In the genomic region with DNA sequence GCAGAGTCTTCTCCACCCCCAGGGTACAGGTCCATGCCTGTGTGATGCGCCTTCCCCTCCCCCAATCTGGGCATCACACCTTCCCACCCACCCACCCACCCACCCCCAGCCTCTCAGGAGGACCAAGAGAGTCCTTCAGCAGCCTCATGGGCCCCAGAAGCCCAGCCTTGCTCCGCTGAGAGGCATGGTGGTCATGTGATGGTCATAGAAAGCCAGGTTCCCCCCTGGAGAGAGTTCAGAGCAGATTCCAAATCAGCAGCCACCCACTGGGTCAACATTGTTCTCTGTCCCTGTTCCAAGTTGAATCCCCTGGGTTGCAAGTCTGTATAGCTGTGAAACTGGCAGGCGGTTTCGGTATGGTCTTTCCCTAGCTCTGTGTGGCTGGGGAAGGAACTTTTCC, we compare ENCODE assay signal across 16 mouse cellular contexts.
DNase-seq lines count a peak whose midpoint lies in the region; ATAC-seq and TF ChIP-seq lines count a peak whose summit lies in the region.
"Had no signal": no experiment of that assay in that cellular context is flagged by ENCODE, and none has a peak within 500 bp of the region (broad histone marks: within the 10 kb centered on the region; RNA-seq: fewer than 3 reads in every experiment).

No protein-coding gene starts in this region.

- H3K27me3 ChIP-seq in forebrain, embryonic 14.5 days (replicated peaks; ENCODE audit: control insufficient read depth, insufficient read depth, low read length): no peaks in the 10 kb centered on the region
- no peaks in the 10 kb centered on the region for H3K27me3 ChIP-seq in hindbrain, postnatal 0 days (ENCODE audit: insufficient read depth, low read length)
- no peaks in the 10 kb centered on the region for H3K27me3 ChIP-seq in neural tube, embryonic 14.5 days (ENCODE audit: control insufficient read depth, insufficient read depth, low read length)

- TF ChIP-seq CTCF in hindbrain, postnatal 0 days (IDR thresholded peaks at IDR 0.05; ENCODE audit: low read depth): no peak

- H3K27ac ChIP-seq in forebrain, embryonic 14.5 days (ENCODE audit: low read depth, low read length): no peak overlapping the region
- peak overlapping the region; percentile 92; the same call in 1 of the 2 replicates for H3K27ac ChIP-seq in hindbrain, postnatal 0 days
- peak overlapping the region; percentile 95; the same call in 1 of the 2 replicates for H3K27ac ChIP-seq in neural tube, embryonic 14.5 days (ENCODE audit: low read depth, low read length)
- H3K27ac ChIP-seq: liver, embryonic 14.5 days had no signal

- peak overlapping the region; percentile 70 for H3K9ac ChIP-seq in forebrain, embryonic 14.5 days (ENCODE audit: low read length)
- H3K9ac ChIP-seq in hindbrain, postnatal 0 days (replicated peaks; ENCODE audit: low read length): peak overlapping the region; percentile 75; the same call in 1 of the 2 replicates
- H3K9ac ChIP-seq in neural tube, embryonic 14.5 days (replicated peaks; ENCODE audit: low read depth, low read length): peak overlapping the region; percentile 80
- H3K9ac ChIP-seq: liver, embryonic 14.5 days had no signal

- peak overlapping the region; percentile 40; the same call in 1 of the 2 replicates for H3K4me3 ChIP-seq in forebrain, embryonic 14.5 days (ENCODE audit: low read depth, low read length)
- peak overlapping the region; percentile 54 for H3K4me3 ChIP-seq in hindbrain, postnatal 0 days (ENCODE audit: low read length)
- peak overlapping the region; percentile 47; the same call in 1 of the 2 replicates for H3K4me3 ChIP-seq in neural tube, embryonic 14.5 days (ENCODE audit: low read depth, low read length)

- H3K36me3 ChIP-seq in forebrain, embryonic 14.5 days (ENCODE audit: control insufficient read depth, insufficient read depth, low read length): no peaks in the 10 kb centered on the region
- no peaks in the 10 kb centered on the region for H3K36me3 ChIP-seq in hindbrain, postnatal 0 days (ENCODE audit: insufficient read depth, low read length)
- H3K36me3 ChIP-seq in neural tube, embryonic 14.5 days (ENCODE audit: control insufficient read depth, insufficient read depth, low read length): no peaks in the 10 kb centered on the region

- ATAC-seq in forebrain, embryonic 14.5 days: no peak
- no peak for ATAC-seq in hindbrain, postnatal 0 days
- no peak for ATAC-seq in neural tube, embryonic 14.5 days (ENCODE audit: low read depth)

- peak; percentile 37 to 51 for DNase-seq in cerebellum, postnatal 25 days
- no peak for DNase-seq in cerebellum, postnatal 4 days (ENCODE audit: low spot score in 2 of 2)
- DNase-seq in forebrain, embryonic 14.5 days (ENCODE audit: low spot score): no peak
- DNase-seq in hindbrain, postnatal 0 days (ENCODE audit: low spot score): no peak
- no peak for DNase-seq in retina, embryonic 14.5 days (ENCODE audit: low spot score)
- DNase-seq in ovary, postnatal 10 days (ENCODE audit: low spot score): no peak
- no peak for DNase-seq in frontal cortex, postnatal 36 days (ENCODE audit: low spot score in 2 of 2)
- DNase-seq: adrenal gland, postnatal 25 days; heart, adult 18-20 months; heart, postnatal 10 days; kidney, adult 2 months; left cerebral cortex, postnatal 4 days; lung, postnatal 14 days; thymus, adult 2 months had no signal

- peak overlapping the region; percentile 90 for H3K4me2 ChIP-seq in forebrain, embryonic 14.5 days (ENCODE audit: low read length)
- H3K4me2 ChIP-seq in hindbrain, postnatal 0 days (ENCODE audit: low read depth, low read length): peak overlapping the region; percentile 83
- H3K4me2 ChIP-seq in neural tube, embryonic 14.5 days (ENCODE audit: low read depth, low read length): peak overlapping the region; percentile 84

- no peaks in the 10 kb centered on the region for H3K9me3 ChIP-seq in forebrain, embryonic 14.5 days (replicated peaks; ENCODE audit: control insufficient read depth, low read length)
- H3K9me3 ChIP-seq in hindbrain, postnatal 0 days (ENCODE audit: low read length): no peaks in the 10 kb centered on the region
- no peaks in the 10 kb centered on the region for H3K9me3 ChIP-seq in neural tube, embryonic 14.5 days (ENCODE audit: control insufficient read depth, low read length)

- 75% methylated on average over 4 of the region's 4 CpGs for WGBS in forebrain, embryonic 14.5 days
- WGBS in hindbrain, postnatal 0 days: 40% methylated on average over 4 of the region's 4 CpGs
- 70% methylated on average over 4 of the region's 4 CpGs for WGBS in neural tube, embryonic 14.5 days

- H3K4me1 ChIP-seq in forebrain, embryonic 14.5 days (ENCODE audit: control insufficient read depth, insufficient read depth, low read length): peaks cover 16% of the 10 kb centered on the region
- peaks cover 39% of the 10 kb centered on the region for H3K4me1 ChIP-seq in hindbrain, postnatal 0 days (ENCODE audit: insufficient read depth, low read length)
- peaks cover 38% of the 10 kb centered on the region for H3K4me1 ChIP-seq in neural tube, embryonic 14.5 days (ENCODE audit: control insufficient read depth, insufficient read depth, low read length)

Comparison
In these comparisons a context has a peak if more than half of its experiments do, and no peak if none do; other contexts are left out.
1. DNase-seq: peak in cerebellum, postnatal 25 days (2 of 2); none in cerebellum, postnatal 4 days (0 of 2), forebrain, embryonic 14.5 days (single experiment), hindbrain, postnatal 0 days (single experiment), retina, embryonic 14.5 days (single experiment), ovary, postnatal 10 days (single experiment) and frontal cortex, postnatal 36 days (0 of 2).
2. Peak in every context shown above with its lines, with median percentiles within 50 percentile points of each other: H3K4me2 ChIP-seq, H3K4me3 ChIP-seq and H3K9ac ChIP-seq.